Mouse (Mus musculus) megakaryocyte, embryonic 14.5 days (primary cell): ENCODE measurements around the gene Spag17.

Experiments
- FLI1 ChIP-seq: IDR thresholded peaks from 2 replicates; pipeline ENCODE4 v1.6.1; 2012; ENCODE audit warnings: low read length, inconsistent platforms, mixed read lengths
- GATA1 ChIP-seq: IDR thresholded peaks from 3 replicates; pipeline ENCODE4 v1.6.1; 2012; ENCODE audit warnings: mixed read lengths, low read length, inconsistent platforms, borderline replicate concordance

GRCm38 (mm10) chr3:100014110-100014509 is 128.9 kb downstream of the Spag17 start:
- TF ChIP-seq GATA1 (no peak), FLI1 (no peak)
